Mouse (Mus musculus): ENCODE results near the gene Trim31. TPM values are rescaled to one million over a fixed set of nuclear protein-coding genes. Genes with fewer than 3 reads are reported as not detected.
A peak's percentile ranks its signal among the peaks of the same experiment; 100 is the strongest.

The Trim31 gene
- total RNA-seq, 2 experiments from 2014 or later: 0.15 TPM; not detected in 1

GRCm38 (mm10) chr17:36942791-36943471, 45.0 kb downstream of the Trim31 start, which contains the start of gene Rnf39:
Gene Rnf39 (plus strand): TSS chr17:36942918.
- DNase-seq (ENCODE audit: extremely low spot score in 1 of 2, low spot score in 1 of 2): peak in 1 of 2 experiments; percentile 21

- no peak for DNase-seq (ENCODE audit: extremely low spot score in 1 of 2, low spot score in 1 of 2)
Observed at GRCm38 (mm10) chr17:36943691-36944090, 45.8 kb downstream of the Trim31 start.

GRCm38 (mm10) chr17:36944121-36944775, 46.3 kb downstream of the Trim31 start:
- no peak for DNase-seq (ENCODE audit: extremely low spot score in 1 of 2, low spot score in 1 of 2)

GRCm38 (mm10) chr17:36947051-36947819, 49.3 kb downstream of the Trim31 start:
- peak; percentile 52 to 63 for DNase-seq (ENCODE audit: extremely low spot score in 1 of 2, low spot score in 1 of 2)

- DNase-seq (ENCODE audit: extremely low spot score in 1 of 2, low spot score in 1 of 2): no peak
Observed at GRCm38 (mm10) chr17:36948286-36948685, 50.4 kb downstream of the Trim31 start.

- DNase-seq (ENCODE audit: extremely low spot score in 1 of 2, low spot score in 1 of 2): no peak
Observed at GRCm38 (mm10) chr17:36949265-36949664, 51.3 kb downstream of the Trim31 start.

GRCm38 (mm10) chr17:36950981-36951947, 53.3 kb downstream of the Trim31 start, which contains the start of gene Ppp1r11:
Gene Ppp1r11 (minus strand): TSS chr17:36951741.
- peak; percentile 84 to 89 for DNase-seq (ENCODE audit: extremely low spot score in 1 of 2, low spot score in 1 of 2)

- DNase-seq (ENCODE audit: extremely low spot score in 1 of 2, low spot score in 1 of 2): no peak
Observed at GRCm38 (mm10) chr17:36952631-36953030, 54.7 kb downstream of the Trim31 start.

- DNase-seq (ENCODE audit: extremely low spot score in 1 of 2, low spot score in 1 of 2): no peak
Observed at GRCm38 (mm10) chr17:36953062-36953461, 55.1 kb downstream of the Trim31 start.

GRCm38 (mm10) chr17:36957999-36958743, 60.3 kb downstream of the Trim31 start, which contains the start of the genes Znrd1 and Znrd1as:
Gene Znrd1 (minus strand): TSS chr17:36958559.
Gene Znrd1as (plus strand): TSS chr17:36958592.
- DNase-seq (ENCODE audit: extremely low spot score in 1 of 2, low spot score in 1 of 2): peak; percentile 84 to 88

GRCm38 (mm10) chr17:36958884-36959283, 61.0 kb downstream of the Trim31 start:
- DNase-seq (ENCODE audit: extremely low spot score in 1 of 2, low spot score in 1 of 2): no peak

Other genes starting within 250 kb of the Trim31 start
- gene H2-M1, start 225.9 kb upstream of the Trim31 start, total RNA-seq (2021): not detected
- not detected for gene H2-M10.5, start 125.2 kb upstream of the Trim31 start, total RNA-seq (2021)
- not detected for gene H2-M10.6, start 85.9 kb upstream of the Trim31 start, total RNA-seq (2021)
- 10 to 100 TPM; 21.0 to 21.5 TPM for gene Trim26, start 61.0 kb upstream of the Trim31 start, total RNA-seq (2021)
- not detected for gene Trim15, start 30.9 kb upstream of the Trim31 start, total RNA-seq (2021)
- gene Trim10, start 28.5 kb upstream of the Trim31 start, total RNA-seq (2021): under 1 TPM in 1 of 2 experiments, not detected in 1; 0.12 TPM
- not detected for gene Trim40, start 8.0 kb upstream of the Trim31 start, total RNA-seq (2021)
- 1 to 10 TPM; 3.2 to 6.4 TPM for gene Rnf39, start 44.8 kb downstream of the Trim31 start, total RNA-seq (2021)
- 100 to 1,000 TPM; 122 to 145 TPM for gene Ppp1r11, start 53.6 kb downstream of the Trim31 start, total RNA-seq (2021)
- 10 to 100 TPM; 36.1 to 39.9 TPM for gene Znrd1, start 60.4 kb downstream of the Trim31 start, total RNA-seq (2021)
- 1 to 10 TPM; 5.6 to 7.1 TPM for gene Znrd1as, start 60.5 kb downstream of the Trim31 start, total RNA-seq (2021)
- under 1 TPM in 1 of 2 experiments, not detected in 1; 0.32 TPM for gene 2410137M14Rik, start 83.1 kb downstream of the Trim31 start, total RNA-seq (2021)
- gene H2-M5, start 91.4 kb downstream of the Trim31 start, total RNA-seq (2021): 1 to 10 TPM; 1.2 TPM
- gene Zfp57, start 103.0 kb downstream of the Trim31 start, total RNA-seq (2021): 10 to 100 TPM; 14.5 to 21.7 TPM
- gene Mog, start 125.3 kb downstream of the Trim31 start, total RNA-seq (2021): 100 to 1,000 TPM in 1 of 2 experiments, 10 to 100 TPM in 1; 96.8 to 121 TPM
- 100 to 1,000 TPM; 706 to 708 TPM for gene Gabbr1, start 147.8 kb downstream of the Trim31 start, total RNA-seq (2021)
- under 1 TPM in 1 of 2 experiments, not detected in 1; 0.14 TPM for gene Olfr90, start 190.4 kb downstream of the Trim31 start, total RNA-seq (2021)
- gene Olfr91, start 200.2 kb downstream of the Trim31 start, total RNA-seq (2021): not detected
- gene Olfr92, start 222.0 kb downstream of the Trim31 start, total RNA-seq (2021): not detected

All from layer of hippocampus, postnatal 25 days (tissue).